Mouse (Mus musculus) heart, adult 8-10 months (tissue): Measurements from ENCODE around the gene Gm16503. TPM values are rescaled to one million over a fixed set of nuclear protein-coding genes. Genes with fewer than 3 reads are reported as not detected.
"Not testable (repeated sequence)": the region's sequence is repeated elsewhere in the genome, so short reads cannot be mapped to it uniquely, and the experiment has no call there.

Experiments
- DNase-seq: peaks from one replicate; pipeline ENCODE4 v3.0.0; 2022; ENCODE audit warnings: low spot score
- total RNA-seq, 4 experiments: library from RNA; stranded (reverse); gene quantifications; 2 replicates each; pipeline ENCODE4 v1.2.4; 2022

Gm16503 gene
- under 1 TPM in 3 of 4 experiments, not detected in 1; 0.16 to 0.31 (median 0.28) TPM for total RNA-seq

DNA sequence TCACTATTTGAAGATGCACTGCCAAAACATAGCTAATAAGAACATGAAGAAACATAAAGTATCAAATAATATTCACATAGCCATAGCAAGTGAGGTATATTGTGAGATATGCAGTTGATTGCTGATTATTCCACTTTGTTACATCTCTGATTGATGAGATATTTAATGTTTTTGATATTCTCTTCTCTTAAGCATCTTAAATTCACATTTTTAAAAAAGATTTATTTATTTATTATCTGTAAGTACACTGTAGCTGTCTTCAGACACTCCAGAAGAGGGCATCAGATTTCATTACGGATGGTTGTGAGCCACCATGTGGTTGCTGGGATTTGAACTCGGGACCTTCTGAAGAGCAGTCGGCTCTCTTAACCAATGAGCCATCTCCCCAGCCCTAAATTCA lies at the start of gene Gm16503:
Gm16503 (plus strand) TSS at position 301 of the 400 bp plus-strand sequence.
- not testable (repeated sequence) for DNase-seq

DNA sequence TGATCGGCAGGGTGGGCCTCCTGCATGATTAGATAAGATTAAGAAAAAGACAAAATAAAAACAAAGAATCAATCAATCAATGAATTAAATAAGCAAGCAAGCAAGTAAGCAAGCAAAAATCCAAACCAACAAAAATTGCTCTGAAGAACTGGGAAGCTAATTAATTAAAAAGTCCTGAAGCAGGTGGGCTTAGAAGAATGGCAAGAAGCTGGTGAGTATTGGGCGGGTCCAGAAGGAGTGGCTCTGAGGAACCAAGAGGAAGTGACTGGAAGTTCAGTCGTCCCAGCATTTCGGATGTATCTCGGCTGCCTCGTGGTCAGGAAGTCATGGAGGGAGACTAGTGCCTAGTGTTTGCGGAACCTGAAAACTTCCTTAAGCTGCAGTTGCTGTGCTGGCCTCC lies 47.9 kb upstream of the Gm16503 start, which contains the start of gene Zfp982:
Zfp982 (plus strand) TSS at position 301 of the 400 bp plus-strand sequence.
- not testable (repeated sequence) for DNase-seq

DNA sequence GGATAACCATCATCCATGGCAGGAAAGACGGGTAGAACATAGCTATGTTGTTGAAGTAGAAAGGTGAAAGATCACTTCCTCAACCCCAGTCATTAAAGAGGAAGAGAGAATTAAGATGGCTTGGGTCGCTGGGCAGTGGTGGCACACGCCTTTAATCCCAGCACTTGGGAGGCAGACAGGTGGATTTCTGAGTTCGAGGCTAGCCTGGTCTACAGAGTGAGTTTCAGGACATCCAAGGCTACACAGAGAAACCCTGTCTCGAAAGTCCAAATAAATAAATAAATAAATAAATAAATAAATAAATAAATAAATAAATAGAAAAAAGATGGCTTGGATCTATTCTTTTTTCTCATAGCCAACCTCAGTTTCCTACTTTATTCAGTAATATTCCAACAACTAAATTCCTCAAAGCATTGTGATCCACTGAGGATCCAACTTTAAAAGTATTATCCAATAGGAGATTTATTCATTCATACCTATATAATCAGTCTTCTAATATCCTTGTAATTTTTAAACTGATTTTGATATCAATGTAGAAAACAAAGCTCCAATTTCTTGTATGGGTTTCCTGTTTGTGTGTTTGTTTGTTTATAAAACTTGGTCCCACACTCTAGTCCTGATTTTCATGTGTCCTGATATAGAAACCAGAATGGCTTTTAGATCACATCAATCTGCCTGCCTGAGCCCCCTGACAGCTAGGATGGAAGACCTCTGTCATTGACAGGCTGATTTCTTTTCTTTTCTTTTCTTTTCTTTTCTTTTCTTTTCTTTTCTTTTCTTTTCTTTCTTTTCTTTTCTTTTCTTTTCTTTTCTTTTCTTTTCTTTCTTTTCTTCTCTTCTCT lies 41.0 kb upstream of the Gm16503 start:
- not testable (repeated sequence) for DNase-seq

GRCm38 (mm10) chr4:147509174-147509573 lies 30.8 kb upstream of the Gm16503 start:
- DNase-seq, result no peak

- no peak for DNase-seq
Observed at GRCm38 (mm10) chr4:147518981-147519380, 21.0 kb upstream of the Gm16503 start.

DNA sequence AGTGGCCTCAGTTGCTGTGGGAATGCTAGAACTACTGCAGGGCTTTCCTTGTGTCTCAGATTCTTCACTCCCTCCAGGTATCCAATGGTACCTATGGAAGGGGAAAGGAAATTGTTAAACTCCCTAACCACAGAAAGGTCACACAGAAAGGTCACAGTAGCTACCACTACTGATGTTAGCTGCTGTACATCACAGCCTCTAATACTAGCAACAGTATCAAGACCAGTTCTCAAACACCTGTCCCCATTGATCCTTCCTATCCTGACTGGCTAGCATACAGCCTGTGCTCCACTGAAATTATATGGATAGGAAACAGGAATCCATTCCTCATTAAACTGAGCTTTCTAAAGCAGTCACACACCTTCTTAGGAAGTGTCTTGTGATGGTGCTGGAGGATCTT lies 19.9 kb upstream of the Gm16503 start:
- DNase-seq, result no peak

- DNase-seq, result no peak
Observed at GRCm38 (mm10) chr4:147525125-147525524, 14.9 kb upstream of the Gm16503 start.

GRCm38 (mm10) chr4:147530366-147530765 lies 9.7 kb upstream of the Gm16503 start:
- no peak for DNase-seq

GRCm38 (mm10) chr4:147535916-147536315 lies 4.1 kb upstream of the Gm16503 start:
- DNase-seq, result not testable (repeated sequence)

DNA sequence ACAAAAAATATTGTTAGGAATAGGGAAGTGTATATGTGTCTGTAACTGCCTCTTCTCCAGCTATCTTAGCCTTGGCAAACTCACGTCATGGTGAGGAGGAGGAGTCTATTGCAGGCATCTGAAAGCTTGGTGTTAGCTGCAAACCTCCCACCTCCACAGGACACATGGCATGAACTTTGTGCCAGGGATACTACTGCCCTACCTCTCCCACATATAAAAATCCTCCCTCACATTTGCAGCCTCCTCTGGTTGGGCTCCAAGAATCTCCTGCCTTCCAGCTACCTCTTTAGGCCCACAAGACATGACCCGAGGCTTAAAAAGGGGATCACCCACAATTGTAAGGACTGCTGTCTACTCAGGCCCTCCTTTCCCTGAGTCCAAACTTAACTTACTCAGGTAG lies 2.3 kb upstream of the Gm16503 start:
- DNase-seq, result no peak

GRCm38 (mm10) chr4:147541105-147541504 lies 1.1 kb downstream of the Gm16503 start:
- DNase-seq, result no peak

- peak; percentile 50 for DNase-seq
Observed at GRCm38 (mm10) chr4:147553071-147553470, 13.1 kb downstream of the Gm16503 start, which contains the start of gene Zfp985. Gene Zfp985 (plus strand): TSS chr4:147553277.

- not testable (repeated sequence) for DNase-seq
Observed at GRCm38 (mm10) chr4:147554361-147554760, 14.3 kb downstream of the Gm16503 start.

DNA sequence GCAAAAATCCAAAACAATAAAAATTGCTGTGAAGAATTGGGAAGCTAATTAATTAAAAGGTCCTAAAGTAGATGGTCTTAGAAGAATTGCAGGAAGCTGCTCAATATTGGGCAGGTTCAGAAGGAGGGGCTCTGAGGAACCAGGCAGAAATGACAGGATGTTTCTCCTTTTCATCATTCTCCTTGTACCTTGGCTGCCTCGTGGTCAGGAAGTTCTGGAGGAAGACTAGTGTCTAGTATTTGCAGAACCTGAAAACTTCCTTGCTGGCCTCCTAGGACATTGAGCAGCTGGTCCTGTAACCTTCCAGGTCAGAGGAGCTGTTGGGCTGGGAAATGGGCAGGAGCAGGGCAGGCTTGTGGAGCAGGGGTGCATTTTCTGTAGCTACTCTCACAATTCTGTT lies 16.9 kb downstream of the Gm16503 start:
- peak; percentile 41 for DNase-seq

GRCm38 (mm10) chr4:147558011-147558410 lies 18.0 kb downstream of the Gm16503 start:
- not testable (repeated sequence) for DNase-seq

DNA sequence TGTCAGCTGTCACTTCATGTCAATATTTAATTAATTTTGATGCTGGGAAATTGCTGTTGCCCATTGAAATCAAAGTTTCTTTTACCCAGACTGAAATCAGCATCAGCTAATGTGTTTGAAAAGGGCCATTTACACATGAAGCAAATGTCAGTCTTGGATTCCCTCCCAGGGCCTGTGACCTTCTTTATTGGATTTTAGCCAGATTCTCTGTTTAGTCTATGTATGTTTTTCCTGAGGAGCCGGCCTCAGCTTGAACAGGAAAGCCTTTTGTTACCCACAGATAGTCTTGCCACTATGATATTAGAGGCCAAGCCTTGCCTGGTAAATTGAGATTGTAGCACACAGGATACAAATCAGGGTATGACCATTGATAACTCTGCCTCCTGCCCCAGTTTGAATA lies 19.1 kb downstream of the Gm16503 start:
- peak; percentile 45 for DNase-seq

- DNase-seq, result no peak
Observed at GRCm38 (mm10) chr4:147565426-147566220, 25.6 kb downstream of the Gm16503 start.

GRCm38 (mm10) chr4:147571156-147571555 lies 31.1 kb downstream of the Gm16503 start:
- not testable (repeated sequence) for DNase-seq

DNA sequence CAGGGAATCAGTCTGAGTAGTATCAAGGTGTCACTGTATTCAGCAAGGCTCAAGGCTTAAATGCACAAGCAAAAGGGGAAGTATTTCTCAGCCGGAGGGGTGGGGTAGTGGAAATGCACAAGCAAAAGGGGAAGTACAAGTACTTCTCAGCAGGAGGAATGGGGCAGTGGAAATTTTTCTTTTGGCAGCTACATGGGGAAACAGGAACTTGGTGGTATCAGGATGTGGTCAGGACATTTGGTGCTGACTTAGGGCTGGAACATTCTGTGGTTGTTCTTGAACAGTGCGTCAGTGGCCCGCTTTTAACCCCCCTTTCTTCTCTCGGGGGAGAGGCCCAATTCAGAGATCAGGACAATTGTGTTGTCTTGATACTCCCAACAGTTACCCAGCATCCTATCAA lies 39.4 kb downstream of the Gm16503 start:
- not testable (repeated sequence) for DNase-seq

- DNase-seq, result no peak
Observed at GRCm38 (mm10) chr4:147586511-147587473, 46.8 kb downstream of the Gm16503 start.
